Mouse (Mus musculus) olfactory bulb, adult 2 months (tissue): ENCODE results near the gene Ly6g6e.

Experiments
- CTCF ChIP-seq: fragments of 200-500 bp; IDR thresholded peaks from 2 replicates; pipeline ENCODE4 v1.5.1; 2012; ENCODE audit warnings: low read depth, mild to moderate bottlenecking, low read length, moderate library complexity; ENCODE audit not compliant: insufficient read depth
- POLR2A ChIP-seq: fragments of 200-500 bp; IDR thresholded peaks from 2 replicates; pipeline ENCODE4 v1.6.1; 2012; ENCODE audit warnings: mild to moderate bottlenecking, low read depth, low read length, moderate library complexity; ENCODE audit not compliant: insufficient read depth

GRCm38 (mm10) chr17:35101161-35101560 lies 24.5 kb downstream of the Ly6g6e start:
- TF ChIP-seq CTCF: no peak
- TF ChIP-seq POLR2A: no peak
